Mouse (Mus musculus) megakaryocyte, embryonic 14.5 days (primary cell): ENCODE data around the gene Pa2g4.

ENCODE experiments used
- FLI1 ChIP-seq: IDR thresholded peaks from 2 replicates; pipeline ENCODE4 v1.6.1; 2012; ENCODE audit warnings: low read length, inconsistent platforms, mixed read lengths
- GATA1 ChIP-seq: IDR thresholded peaks from 3 replicates; pipeline ENCODE4 v1.6.1; 2012; ENCODE audit warnings: mixed read lengths, low read length, inconsistent platforms, borderline replicate concordance

- TF ChIP-seq GATA1 = no peak
- TF ChIP-seq FLI1 = no peak
These were observed 13.9 kb upstream of the Pa2g4 start for GRCm38 (mm10) chr10:128579731-128580130.
